In genomic region chr6:39527337-39527784, GRCm38 (mm10) we compare ENCODE assay signal across 9 mouse cellular contexts. TPM values are rescaled to one million over a fixed set of nuclear protein-coding genes. Genes with fewer than 3 reads are reported as not detected.
DNase-seq lines count a peak whose midpoint lies in the region; ATAC-seq and TF ChIP-seq lines count a peak whose summit lies in the region.
"Had no signal": no experiment of that assay in that cellular context is flagged by ENCODE, and none has a peak within 500 bp of the region (broad histone marks: within the 10 kb centered on the region; RNA-seq: fewer than 3 reads in every experiment).

No protein-coding gene starts in this region.

- H3K36me3 ChIP-seq in hindbrain, embryonic 10.5 days, result peaks cover 40% of the 10 kb centered on the region
- no peaks in the 10 kb centered on the region for H3K36me3 ChIP-seq in midbrain, embryonic 16.5 days (ENCODE audit: control insufficient read depth, insufficient read depth, low read length)
- H3K36me3 ChIP-seq: stomach, embryonic 15.5 days had no signal

- no peaks in the 10 kb centered on the region for H3K27me3 ChIP-seq in hindbrain, embryonic 10.5 days (ENCODE audit: insufficient read depth, poor library complexity, severe bottlenecking)
- no peaks in the 10 kb centered on the region for H3K27me3 ChIP-seq in midbrain, embryonic 16.5 days (ENCODE audit: control insufficient read depth, insufficient read depth, low read depth, low read length)
- H3K27me3 ChIP-seq: stomach, embryonic 15.5 days had no signal

- peak; percentile 44 to 62 for DNase-seq in left cerebral cortex, postnatal 25 days (ENCODE audit: low spot score in 2 of 2)
- DNase-seq in left cerebral cortex, postnatal 10 days (ENCODE audit: extremely low spot score in 1 of 2, low spot score in 2 of 2), result no peak
- no peak for DNase-seq in hindbrain, embryonic 10.5 days (ENCODE audit: low spot score)
- no peak for DNase-seq in testis, postnatal 14 days (ENCODE audit: low spot score)
- no peak for DNase-seq in spleen, postnatal 4 days (ENCODE audit: low spot score in 2 of 2)
- DNase-seq: kidney, postnatal 4 days had no signal

- H3K4me1 ChIP-seq in bone marrow, adult 2 months (ENCODE audit: control insufficient read depth, insufficient read depth, low read length), result peaks cover 9% of the 10 kb centered on the region
- peaks cover 28% of the 10 kb centered on the region for H3K4me1 ChIP-seq in hindbrain, embryonic 10.5 days (replicated peaks)
- peaks cover 23% of the 10 kb centered on the region; the same call in 1 of the 2 replicates for H3K4me1 ChIP-seq in midbrain, embryonic 16.5 days (ENCODE audit: control insufficient read depth, insufficient read depth, low read length)

- no peak overlapping the region for H3K4me3 ChIP-seq in bone marrow, adult 2 months (replicated peaks; ENCODE audit: control insufficient read depth, low read depth, low read length)
- H3K4me3 ChIP-seq in hindbrain, embryonic 10.5 days, result no peak overlapping the region
- H3K4me3 ChIP-seq in midbrain, embryonic 16.5 days (ENCODE audit: low read depth, low read length), result no peak overlapping the region
- H3K4me3 ChIP-seq: stomach, embryonic 15.5 days had no signal

- no peak for ATAC-seq in midbrain, embryonic 16.5 days

- intact Hi-C loops in left cerebral cortex, postnatal 25 days (cut with DNase I), result no loop called here
- intact Hi-C loops in left cerebral cortex, postnatal 10 days (cut with DNase I), result no loop called here

- no peak overlapping the region for H3K4me2 ChIP-seq in midbrain, embryonic 16.5 days (ENCODE audit: low read length)
- H3K4me2 ChIP-seq: stomach, embryonic 15.5 days had no signal

- 58% methylated on average over 7 of the region's 7 CpGs for WGBS in bone marrow, adult 2 months
- 86% methylated on average over 7 of the region's 7 CpGs for WGBS in hindbrain, embryonic 10.5 days
- 88% methylated on average over 7 of the region's 7 CpGs for WGBS in midbrain, embryonic 16.5 days

- no peak for TF ChIP-seq POLR2A in bone marrow, adult 2 months (IDR thresholded peaks at IDR 0.05; ENCODE audit: borderline replicate concordance, control insufficient read depth, low read depth, low read length)

- no peak for TF ChIP-seq CTCF in bone marrow, adult 2 months (IDR thresholded peaks at IDR 0.05; ENCODE audit: control insufficient read depth, insufficient read depth, low read length)

- no peak overlapping the region for H3K9ac ChIP-seq in midbrain, embryonic 16.5 days (ENCODE audit: low read depth, low read length)
- H3K9ac ChIP-seq: stomach, embryonic 15.5 days had no signal

- no peaks in the 10 kb centered on the region for H3K9me3 ChIP-seq in hindbrain, embryonic 10.5 days
- no peaks in the 10 kb centered on the region for H3K9me3 ChIP-seq in midbrain, embryonic 16.5 days (replicated peaks; ENCODE audit: control insufficient read depth, low read length, poor library complexity, severe bottlenecking)
- H3K9me3 ChIP-seq: stomach, embryonic 15.5 days had no signal

- H3K27ac ChIP-seq in bone marrow, adult 2 months (ENCODE audit: control insufficient read depth, insufficient read depth, low read depth, low read length, poor library complexity), result peak overlapping the region; percentile 3; the same call in 1 of the 2 replicates
- 0 out of 2 replicates have a peak overlapping the region, but pooled peaks have one; percentile 42 for H3K27ac ChIP-seq in hindbrain, embryonic 10.5 days
- peak overlapping the region; percentile 33; the same call in 1 of the 2 replicates for H3K27ac ChIP-seq in midbrain, embryonic 16.5 days (ENCODE audit: low read length)
- H3K27ac ChIP-seq: stomach, embryonic 15.5 days had no signal

RNA-seq across cellular contexts. Expression of gene Dennd2a, which starts 30.3 kb away (rescaled TPM):
- 10 to 100 TPM; 20.2 to 22.0 TPM for total RNA-seq in left cerebral cortex, postnatal 25 days (2021)
- 10 to 100 TPM; 19.8 to 21.8 TPM for total RNA-seq in left cerebral cortex, postnatal 10 days (2021)
- 1.3 and 1.9 TPM in 2 replicates for polyA plus RNA-seq in bone marrow, adult 2 months (2011; ENCODE audit: insufficient read depth, insufficient read length, low replicate concordance, missing spikeins)
- 42.7 and 45.6 TPM in 2 replicates for polyA plus RNA-seq in hindbrain, embryonic 10.5 days (2016; fragmentation: Nextera tagmentation; extraction: Ambion mirVana)
- polyA plus RNA-seq in midbrain, embryonic 16.5 days (2015; fragmentation: Nextera tagmentation; extraction: Ambion mirVana), result 15.6 and 17.0 TPM in 2 replicates

RNA-seq across cellular contexts. Expression of gene Adck2, which starts 46.3 kb away (rescaled TPM):
- total RNA-seq in left cerebral cortex, postnatal 25 days (2021), result 10 to 100 TPM; 28.1 to 31.0 TPM
- total RNA-seq in left cerebral cortex, postnatal 10 days (2021), result 10 to 100 TPM; 24.2 to 29.8 TPM
- polyA plus RNA-seq in bone marrow, adult 2 months (2011; ENCODE audit: insufficient read depth, insufficient read length, low replicate concordance, missing spikeins), result 8.9 and 15.2 TPM in 2 replicates
- 29.3 and 30.8 TPM in 2 replicates for polyA plus RNA-seq in hindbrain, embryonic 10.5 days (2016; fragmentation: Nextera tagmentation; extraction: Ambion mirVana)
- polyA plus RNA-seq in midbrain, embryonic 16.5 days (2015; fragmentation: Nextera tagmentation; extraction: Ambion mirVana), result 47.2 and 50.3 TPM in 2 replicates

RNA-seq across cellular contexts. Expression of gene Gm42420, which starts 58.2 kb away (rescaled TPM):
- total RNA-seq in left cerebral cortex, postnatal 25 days (2021), result under 1 TPM in 1 of 2 experiments, not detected in 1; 0.80 TPM
- total RNA-seq in left cerebral cortex, postnatal 10 days (2021), result not detected
- not detected in 2 replicates for polyA plus RNA-seq in bone marrow, adult 2 months (2011; ENCODE audit: insufficient read depth, insufficient read length, low replicate concordance, missing spikeins)
- 0.76 and 1.6 TPM in 2 replicates for polyA plus RNA-seq in hindbrain, embryonic 10.5 days (2016; fragmentation: Nextera tagmentation; extraction: Ambion mirVana)
- polyA plus RNA-seq in midbrain, embryonic 16.5 days (2015; fragmentation: Nextera tagmentation; extraction: Ambion mirVana), result 0.70 and 2.1 TPM in 2 replicates

Comparison
In these comparisons a context has a peak if more than half of its experiments do, and no peak if none do; other contexts are left out.
1. DNase-seq: peak in left cerebral cortex, postnatal 25 days (2 of 2); none in left cerebral cortex, postnatal 10 days (0 of 2), hindbrain, embryonic 10.5 days (single experiment), testis, postnatal 14 days (single experiment) and spleen, postnatal 4 days (0 of 2).
2. Peak in every context shown above with its lines, with median percentiles within 50 percentile points of each other: H3K27ac ChIP-seq.